Mouse (Mus musculus) thymus, adult 2 months (tissue): Measurements from ENCODE around the gene Sephs1. TPM values are rescaled to one million over a fixed set of nuclear protein-coding genes. Genes with fewer than 3 reads are reported as not detected.

ENCODE experiments used
- DNase-seq: peaks from one replicate; pipeline ENCODE4 v3.0.0; 2021
- H3K27ac ChIP-seq: fragments of 200-500 bp; 2 replicates; pipeline ENCODE4 v1.5.1; 2012; ENCODE audit warnings: low read length, control low read depth; ENCODE audit not compliant: control insufficient read depth, insufficient read depth
- H3K27me3 ChIP-seq: fragments of 200-500 bp; 2 replicates; pipeline ENCODE4 v1.6.1; 2012; ENCODE audit warnings: mild to moderate bottlenecking, low read length, moderate library complexity, mixed read lengths; ENCODE audit not compliant: control insufficient read depth, insufficient read depth
- H3K36me3 ChIP-seq: fragments of 200-500 bp; 2 replicates; pipeline ENCODE4 v1.6.1; 2012; ENCODE audit warnings: mild to moderate bottlenecking, low read length, moderate library complexity; ENCODE audit not compliant: control insufficient read depth, insufficient read depth
- H3K4me1 ChIP-seq: fragments of 200-500 bp; replicated peaks from 2 replicates; pipeline ENCODE4 v1.6.1; 2012; ENCODE audit warnings: low read length; ENCODE audit not compliant: control insufficient read depth, insufficient read depth
- H3K4me3 ChIP-seq: fragments of 200-500 bp; 2 replicates; pipeline ENCODE4 v1.5.1; 2012; ENCODE audit warnings: mild to moderate bottlenecking, low read length, control low read depth, moderate library complexity; ENCODE audit not compliant: control insufficient read depth, insufficient read depth
- CTCF ChIP-seq: fragments of 200-500 bp; IDR thresholded peaks from 2 replicates; pipeline ENCODE4 v1.5.1; 2012; ENCODE audit warnings: mild to moderate bottlenecking, control low read depth, low read length, moderate library complexity, borderline replicate concordance; ENCODE audit not compliant: control insufficient read depth, poor library complexity, insufficient read depth; ENCODE audit errors: extremely low read depth
- POLR2A ChIP-seq: fragments of 200-500 bp; IDR thresholded peaks from 2 replicates; pipeline ENCODE4 v1.6.1; 2012; ENCODE audit warnings: mild to moderate bottlenecking, low read length, control low read depth, moderate library complexity; ENCODE audit not compliant: control insufficient read depth, poor library complexity, insufficient read depth; ENCODE audit errors: extremely low read depth
- WGBS: fragments of 180-500 bp; shearing (Covaris S2); methylation state at CpG from one replicate; pipeline ENCODE4 v1.1.7; 2018; 5-methylcytosine and 5-hydroxymethylcytosine counted together
- polyA plus RNA-seq: library from polyadenylated mRNA; depleted of rRNA; stranded (reverse); fragments of >200 nt; gene quantifications from 2 replicates; pipeline ENCODE4 v1.2.3, GENCODE M21; 2012

The Sephs1 gene
- polyA plus RNA-seq, 1 experiment: 34.4 TPM

- H3K4me1 ChIP-seq: no peaks in the 10 kb centered on the region
- TF ChIP-seq CTCF: no peak
- TF ChIP-seq POLR2A: no peak
- H3K27me3 ChIP-seq: no peaks in the 10 kb centered on the region
- H3K27ac ChIP-seq: no peak overlapping the region
- 57% methylated on average over 9 of the region's 9 CpGs for WGBS
- no peaks in the 10 kb centered on the region for H3K36me3 ChIP-seq
- DNase-seq: no peak
- no peak overlapping the region for H3K4me3 ChIP-seq
These were observed 16.5 kb upstream of the Sephs1 start for GRCm38 (mm10) chr2:4864817-4865296.

DNA sequence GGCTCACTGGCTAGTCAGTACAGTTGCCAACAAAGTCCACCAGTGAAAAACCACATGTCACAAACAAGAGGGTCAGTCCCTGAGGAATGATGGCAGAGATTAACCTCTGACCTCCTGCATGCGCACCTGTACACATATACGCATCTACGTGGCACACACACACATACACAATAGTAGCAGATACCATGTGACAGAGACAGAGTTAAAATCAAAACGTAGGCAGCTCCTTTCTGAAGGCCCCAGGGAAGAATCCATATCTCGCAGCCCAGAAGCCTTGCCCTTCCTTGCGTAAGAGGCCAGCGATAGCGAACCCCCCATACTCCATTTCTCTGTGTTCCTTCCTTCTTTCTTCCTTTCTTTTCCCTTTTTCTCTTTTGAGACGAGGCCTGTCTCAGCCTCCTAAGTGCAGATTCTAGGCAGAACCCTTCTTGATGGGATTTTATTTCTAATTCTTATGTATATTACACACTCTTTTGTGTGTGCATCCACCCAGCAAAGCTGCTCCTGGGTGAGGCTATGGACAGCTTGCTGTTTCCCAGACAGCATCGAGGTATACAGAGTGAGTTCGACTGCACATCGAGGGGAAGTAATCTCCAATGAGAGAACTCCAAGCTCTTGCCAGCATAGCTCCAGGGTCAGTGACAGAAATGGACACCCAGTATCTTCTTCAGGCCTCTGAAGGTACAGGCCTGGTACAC is 13.2 kb upstream of the Sephs1 start:
- no peaks in the 10 kb centered on the region for H3K36me3 ChIP-seq
- H3K4me3 ChIP-seq: no peak overlapping the region
- no peak for TF ChIP-seq POLR2A
- TF ChIP-seq CTCF: no peak
- no peak for DNase-seq
- H3K4me1 ChIP-seq: peaks cover 3% of the 10 kb centered on the region
- 88% methylated on average over 12 of the region's 12 CpGs for WGBS
- no peak overlapping the region for H3K27ac ChIP-seq
- H3K27me3 ChIP-seq: no peaks in the 10 kb centered on the region

DNA sequence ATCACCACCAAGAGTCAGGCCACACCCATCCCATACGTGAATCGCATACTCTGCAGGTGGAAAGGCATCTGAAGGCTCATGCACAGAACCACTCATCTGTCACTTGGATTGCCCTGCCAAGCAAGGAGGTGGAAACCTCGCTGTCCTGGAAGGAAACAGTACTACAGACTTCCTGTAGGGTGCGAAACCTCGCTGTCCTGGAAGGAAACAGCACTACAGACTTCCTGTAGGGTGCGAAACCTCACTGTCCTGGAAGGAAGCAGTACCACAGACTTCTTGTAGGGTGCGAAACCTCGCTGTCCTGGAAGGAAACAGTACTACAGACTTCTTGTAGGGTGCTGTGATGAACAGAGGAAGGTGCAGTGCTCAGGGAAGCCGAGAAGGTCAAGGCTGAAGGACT is 8.6 kb upstream of the Sephs1 start:
- Histone ChIP-seq H3K36me3 (no peaks in the 10 kb centered on the region), H3K4me3 (no peak overlapping the region), H3K27me3 (no peaks in the 10 kb centered on the region), H3K4me1 (peaks cover 4% of the 10 kb centered on the region), H3K27ac (no peak overlapping the region)
- no peak for TF ChIP-seq POLR2A
- TF ChIP-seq CTCF: no peak
- no peak for DNase-seq
- WGBS: 40% methylated on average over 9 of the region's 9 CpGs

- WGBS: 92% methylated on average over 6 of the region's 6 CpGs
- TF ChIP-seq CTCF (no peak), POLR2A (no peak)
- no peaks in the 10 kb centered on the region for H3K36me3 ChIP-seq
- H3K4me3 ChIP-seq: no peak overlapping the region
- DNase-seq: no peak
- H3K27ac ChIP-seq: no peak overlapping the region
- peaks cover 4% of the 10 kb centered on the region for H3K4me1 ChIP-seq
- H3K27me3 ChIP-seq: no peaks in the 10 kb centered on the region
These were observed 8.0 kb upstream of the Sephs1 start for GRCm38 (mm10) chr2:4873331-4873730.

GRCm38 (mm10) chr2:4875090-4875489 is 6.3 kb upstream of the Sephs1 start:
- H3K27me3 ChIP-seq: no peaks in the 10 kb centered on the region
- no peak for TF ChIP-seq POLR2A
- no peak for TF ChIP-seq CTCF
- H3K36me3 ChIP-seq: no peaks in the 10 kb centered on the region
- no peak overlapping the region for H3K4me3 ChIP-seq
- H3K27ac ChIP-seq: no peak overlapping the region
- WGBS: 93% methylated on average over 1 of the region's 1 CpGs
- DNase-seq: no peak
- peaks cover 4% of the 10 kb centered on the region for H3K4me1 ChIP-seq

- WGBS: 69% methylated on average over 3 of the region's 3 CpGs
- H3K27me3 ChIP-seq: no peaks in the 10 kb centered on the region
- no peak for TF ChIP-seq CTCF
- TF ChIP-seq POLR2A: no peak
- H3K4me1 ChIP-seq: peaks cover 7% of the 10 kb centered on the region
- DNase-seq: no peak
- no peak overlapping the region for H3K27ac ChIP-seq
- no peak overlapping the region for H3K4me3 ChIP-seq
- H3K36me3 ChIP-seq: no peaks in the 10 kb centered on the region
These were observed 5.2 kb upstream of the Sephs1 start for GRCm38 (mm10) chr2:4876131-4876530.
